Mouse (Mus musculus): ENCODE results near the gene Apob. TPM values are rescaled to one million over a fixed set of nuclear protein-coding genes. Genes with fewer than 3 reads are reported as not detected.
"Not testable (repeated sequence)": the region's sequence is repeated elsewhere in the genome, so short reads cannot be mapped to it uniquely, and the experiment has no call there.

The Apob gene
- total RNA-seq, 1 experiment = 1.7 TPM

- Histone ChIP-seq H3K36me3 (ENCODE audit: control insufficient read depth, insufficient read depth, low read length, poor library complexity, severe bottlenecking) (no peaks in the 10 kb centered on the region), H3K4me3 (ENCODE audit: insufficient read depth in 1 of 2, low read depth in 1 of 2, low read length in 2 of 2, poor library complexity in 1 of 2, severe bottlenecking in 1 of 2) (no peak overlapping the region), H3K27ac (ENCODE audit: insufficient read depth, low read depth, low read length, poor library complexity, severe bottlenecking) (no peak overlapping the region), H3K9me3 (ENCODE audit: control insufficient read depth, insufficient read depth, low read depth, low read length) (no peaks in the 10 kb centered on the region), H3K9ac (ENCODE audit: insufficient read depth, low read depth, low read length, poor library complexity, severe bottlenecking) (no peak overlapping the region), H3K4me1 (ENCODE audit: control insufficient read depth in 2 of 2, insufficient read depth in 2 of 2, low read length in 2 of 2, poor library complexity in 1 of 2) (no peaks in the 10 kb centered on the region)
- in situ Hi-C loops (cut with MboI; ENCODE audit: low sequenced_read_pairs in 2 of 2, unreplicated experiment in 2 of 2) = no loop called here
- TF ChIP-seq MAFK (IDR thresholded peaks at IDR 0.05; ENCODE audit: insufficient read depth, low read depth, low read length) (no peak), ZC3H11A (IDR thresholded peaks at IDR 0.05; ENCODE audit: borderline replicate concordance, low read depth, low read length) (peak; percentile 52; the same call in 1 of the 2 replicates)
- DNase-seq (ENCODE audit: low read depth, low spot score) = peak; percentile 64
Observed at GRCm38 (mm10) chr12:7990804-7991203, 13.4 kb downstream of the Apob start.

- H3K9me3 ChIP-seq (ENCODE audit: control insufficient read depth, insufficient read depth, low read depth, low read length) = no peaks in the 10 kb centered on the region
- no peak for DNase-seq (ENCODE audit: low read depth, low spot score)
- no peak overlapping the region for H3K4me3 ChIP-seq (ENCODE audit: insufficient read depth in 1 of 2, low read depth in 1 of 2, low read length in 2 of 2, poor library complexity in 1 of 2, severe bottlenecking in 1 of 2)
- H3K9ac ChIP-seq (ENCODE audit: insufficient read depth, low read depth, low read length, poor library complexity, severe bottlenecking) = no peak overlapping the region
- H3K4me1 ChIP-seq (ENCODE audit: control insufficient read depth in 2 of 2, insufficient read depth in 2 of 2, low read length in 2 of 2, poor library complexity in 1 of 2) = no peaks in the 10 kb centered on the region
- in situ Hi-C loops (cut with MboI; ENCODE audit: low sequenced_read_pairs in 2 of 2, unreplicated experiment in 2 of 2) = no loop called here
- no peak overlapping the region for H3K27ac ChIP-seq (ENCODE audit: insufficient read depth, low read depth, low read length, poor library complexity, severe bottlenecking)
- no peaks in the 10 kb centered on the region for H3K36me3 ChIP-seq (ENCODE audit: control insufficient read depth, insufficient read depth, low read length, poor library complexity, severe bottlenecking)
- TF ChIP-seq ZC3H11A (IDR thresholded peaks at IDR 0.05; ENCODE audit: borderline replicate concordance, low read depth, low read length) (no peak), CHD2 (IDR thresholded peaks at IDR 0.05; ENCODE audit: low read depth, low read length) (no peak), ZNF384 (IDR thresholded peaks at IDR 0.05; ENCODE audit: low read depth, low read length) (no peak), MAFK (IDR thresholded peaks at IDR 0.05; ENCODE audit: insufficient read depth, low read depth, low read length) (no peak), HCFC1 (IDR thresholded peaks at IDR 0.05; ENCODE audit: borderline replicate concordance, insufficient read depth, low read length) (no peak)
Observed at GRCm38 (mm10) chr12:7991570-7991969, 14.1 kb downstream of the Apob start.

GRCm38 (mm10) chr12:8020931-8021330, 43.5 kb downstream of the Apob start:
- no peaks in the 10 kb centered on the region for H3K36me3 ChIP-seq (ENCODE audit: control insufficient read depth, insufficient read depth, low read length, poor library complexity, severe bottlenecking)
- H3K4me3 ChIP-seq (ENCODE audit: insufficient read depth in 1 of 2, low read depth in 1 of 2, low read length in 2 of 2, poor library complexity in 1 of 2, severe bottlenecking in 1 of 2) = no peak overlapping the region
- no peak overlapping the region for H3K9ac ChIP-seq (ENCODE audit: insufficient read depth, low read depth, low read length, poor library complexity, severe bottlenecking)
- H3K27ac ChIP-seq (ENCODE audit: insufficient read depth, low read depth, low read length, poor library complexity, severe bottlenecking) = no peak overlapping the region
- H3K9me3 ChIP-seq (ENCODE audit: control insufficient read depth, insufficient read depth, low read depth, low read length) = no peaks in the 10 kb centered on the region
- no peak for TF ChIP-seq HCFC1 (IDR thresholded peaks at IDR 0.05; ENCODE audit: borderline replicate concordance, insufficient read depth, low read length)
- in situ Hi-C loops (cut with MboI; ENCODE audit: low sequenced_read_pairs in 2 of 2, unreplicated experiment in 2 of 2) = no loop called here
- no peaks in the 10 kb centered on the region for H3K4me1 ChIP-seq (ENCODE audit: control insufficient read depth in 2 of 2, insufficient read depth in 2 of 2, low read length in 2 of 2, poor library complexity in 1 of 2)
- no peak for DNase-seq (ENCODE audit: low read depth, low spot score)

GRCm38 (mm10) chr12:8029520-8029919, 52.1 kb downstream of the Apob start:
- Histone ChIP-seq H3K4me3 (ENCODE audit: insufficient read depth in 1 of 2, low read depth in 1 of 2, low read length in 2 of 2, poor library complexity in 1 of 2, severe bottlenecking in 1 of 2) (no peak overlapping the region), H3K9me3 (ENCODE audit: control insufficient read depth, insufficient read depth, low read depth, low read length) (no peaks in the 10 kb centered on the region), H3K27ac (ENCODE audit: insufficient read depth, low read depth, low read length, poor library complexity, severe bottlenecking) (no peak overlapping the region), H3K4me1 (ENCODE audit: control insufficient read depth in 2 of 2, insufficient read depth in 2 of 2, low read length in 2 of 2, poor library complexity in 1 of 2) (0 out of 4 replicates have a peak, but pooled peaks cover 0 to 2% of the 10 kb centered on the region in 2 experiments), H3K9ac (ENCODE audit: insufficient read depth, low read depth, low read length, poor library complexity, severe bottlenecking) (no peak overlapping the region), H3K36me3 (ENCODE audit: control insufficient read depth, insufficient read depth, low read length, poor library complexity, severe bottlenecking) (no peaks in the 10 kb centered on the region)
- in situ Hi-C loops (cut with MboI; ENCODE audit: low sequenced_read_pairs in 2 of 2, unreplicated experiment in 2 of 2) = no loop called here
- DNase-seq (ENCODE audit: low read depth, low spot score) = no peak
- TF ChIP-seq ZNF384 (IDR thresholded peaks at IDR 0.05; ENCODE audit: low read depth, low read length) (no peak), MAFK (IDR thresholded peaks at IDR 0.05; ENCODE audit: insufficient read depth, low read depth, low read length) (no peak), ZC3H11A (IDR thresholded peaks at IDR 0.05; ENCODE audit: borderline replicate concordance, low read depth, low read length) (no peak), HCFC1 (IDR thresholded peaks at IDR 0.05; ENCODE audit: borderline replicate concordance, insufficient read depth, low read length) (no peak), CHD2 (IDR thresholded peaks at IDR 0.05; ENCODE audit: low read depth, low read length) (no peak)

GRCm38 (mm10) chr12:8030057-8030456, 52.6 kb downstream of the Apob start:
- in situ Hi-C loops (cut with MboI; ENCODE audit: low sequenced_read_pairs in 2 of 2, unreplicated experiment in 2 of 2) = no loop called here
- no peaks in the 10 kb centered on the region for H3K36me3 ChIP-seq (ENCODE audit: control insufficient read depth, insufficient read depth, low read length, poor library complexity, severe bottlenecking)
- H3K9ac ChIP-seq (ENCODE audit: insufficient read depth, low read depth, low read length, poor library complexity, severe bottlenecking) = no peak overlapping the region
- DNase-seq (ENCODE audit: low read depth, low spot score) = no peak
- 0 out of 4 replicates have a peak, but pooled peaks cover 0 to 2% of the 10 kb centered on the region in 2 experiments for H3K4me1 ChIP-seq (ENCODE audit: control insufficient read depth in 2 of 2, insufficient read depth in 2 of 2, low read length in 2 of 2, poor library complexity in 1 of 2)
- TF ChIP-seq MAFK (IDR thresholded peaks at IDR 0.05; ENCODE audit: insufficient read depth, low read depth, low read length) (no peak), CHD2 (IDR thresholded peaks at IDR 0.05; ENCODE audit: low read depth, low read length) (no peak), ZNF384 (IDR thresholded peaks at IDR 0.05; ENCODE audit: low read depth, low read length) (no peak), ZC3H11A (IDR thresholded peaks at IDR 0.05; ENCODE audit: borderline replicate concordance, low read depth, low read length) (no peak), HCFC1 (IDR thresholded peaks at IDR 0.05; ENCODE audit: borderline replicate concordance, insufficient read depth, low read length) (no peak)
- no peak overlapping the region for H3K27ac ChIP-seq (ENCODE audit: insufficient read depth, low read depth, low read length, poor library complexity, severe bottlenecking)
- no peaks in the 10 kb centered on the region for H3K9me3 ChIP-seq (ENCODE audit: control insufficient read depth, insufficient read depth, low read depth, low read length)
- no peak overlapping the region for H3K4me3 ChIP-seq (ENCODE audit: insufficient read depth in 1 of 2, low read depth in 1 of 2, low read length in 2 of 2, poor library complexity in 1 of 2, severe bottlenecking in 1 of 2)

- DNase-seq (ENCODE audit: low read depth, low spot score); H3K9ac ChIP-seq (ENCODE audit: insufficient read depth, low read depth, low read length, poor library complexity, severe bottlenecking); H3K36me3 ChIP-seq (ENCODE audit: control insufficient read depth, insufficient read depth, low read length, poor library complexity, severe bottlenecking); H3K4me1 ChIP-seq (ENCODE audit: control insufficient read depth in 2 of 2, insufficient read depth in 2 of 2, low read length in 2 of 2, poor library complexity in 1 of 2); H3K27ac ChIP-seq (ENCODE audit: insufficient read depth, low read depth, low read length, poor library complexity, severe bottlenecking); H3K9me3 ChIP-seq (ENCODE audit: control insufficient read depth, insufficient read depth, low read depth, low read length); H3K4me3 ChIP-seq (ENCODE audit: insufficient read depth in 1 of 2, low read depth in 1 of 2, low read length in 2 of 2, poor library complexity in 1 of 2, severe bottlenecking in 1 of 2); in situ Hi-C loops (cut with MboI; ENCODE audit: low sequenced_read_pairs in 2 of 2, unreplicated experiment in 2 of 2): not testable (repeated sequence)
Observed at GRCm38 (mm10) chr12:8031169-8031568, 53.7 kb downstream of the Apob start.
